Mouse (Mus musculus) liver, adult 2 months (tissue): ENCODE measurements at regions not wholly inside any gene's neighbourhood (a gene's known extent, or its start where the extent isn't known, plus 50 kb on each side); places are given as distances from the start of the nearest gene placed in this dataset.

ENCODE experiments used
- DNase-seq: peaks from one replicate; pipeline ENCODE4 v3.0.0-alpha.2; 2011; ENCODE audit warnings: low read depth, low spot score; ENCODE audit errors: extremely low read depth
- H3K27ac ChIP-seq: fragments of 200-500 bp; replicated peaks from 2 replicates; pipeline ENCODE4 v1.5.1; 2012; ENCODE audit warnings: low read depth, mild to moderate bottlenecking, control low read depth, inconsistent platforms, low read length; ENCODE audit not compliant: insufficient read depth
- H3K27me3 ChIP-seq: fragments of 200-500 bp; 2 replicates; pipeline ENCODE4 v1.6.1; 2012; ENCODE audit warnings: mild to moderate bottlenecking, moderate library complexity, low read length, inconsistent platforms; ENCODE audit not compliant: control insufficient read depth, insufficient read depth
- H3K36me3 ChIP-seq: fragments of 200-500 bp; 2 replicates; pipeline ENCODE4 v1.6.1; 2012; ENCODE audit warnings: low read length, inconsistent platforms; ENCODE audit not compliant: control insufficient read depth, insufficient read depth
- H3K4me1 ChIP-seq: fragments of 200-500 bp; 2 replicates; pipeline ENCODE4 v1.6.1; 2011; ENCODE audit warnings: low read length; ENCODE audit not compliant: control insufficient read depth, insufficient read depth
- H3K4me3 ChIP-seq: fragments of 200-500 bp; 2 replicates; pipeline ENCODE4 v1.5.1; 2011; ENCODE audit warnings: low read depth, mild to moderate bottlenecking, control low read depth, low read length, moderate library complexity; ENCODE audit not compliant: insufficient read depth
- H3K79me2 ChIP-seq: fragments of 200-500 bp; 2 replicates; pipeline ENCODE4 v1.6.1; 2012; ENCODE audit warnings: inconsistent platforms, mild to moderate bottlenecking, low read length, moderate library complexity; ENCODE audit not compliant: control insufficient read depth, insufficient read depth
- H3K9ac ChIP-seq: fragments of 200-500 bp; 2 replicates; pipeline ENCODE4 v1.6.1; 2012; ENCODE audit warnings: low read depth, mild to moderate bottlenecking, control low read depth, inconsistent platforms, low read length
- CTCF ChIP-seq: fragments of 200-500 bp; IDR thresholded peaks from 2 replicates; pipeline ENCODE4 v1.5.1; 2011; ENCODE audit warnings: low read depth, low read length, control low read depth
- POLR2A ChIP-seq: fragments of 200-500 bp; IDR thresholded peaks from 2 replicates; pipeline ENCODE4 v1.6.1; 2011; ENCODE audit warnings: low read length, control low read depth; ENCODE audit not compliant: insufficient read depth; ENCODE audit errors: extremely low read depth
- WGBS: fragments of 180-500 bp; shearing (Covaris S2); methylation state at CpG from one replicate; pipeline ENCODE4 v1.1.7; 2018; 5-methylcytosine and 5-hydroxymethylcytosine counted together

DNA sequence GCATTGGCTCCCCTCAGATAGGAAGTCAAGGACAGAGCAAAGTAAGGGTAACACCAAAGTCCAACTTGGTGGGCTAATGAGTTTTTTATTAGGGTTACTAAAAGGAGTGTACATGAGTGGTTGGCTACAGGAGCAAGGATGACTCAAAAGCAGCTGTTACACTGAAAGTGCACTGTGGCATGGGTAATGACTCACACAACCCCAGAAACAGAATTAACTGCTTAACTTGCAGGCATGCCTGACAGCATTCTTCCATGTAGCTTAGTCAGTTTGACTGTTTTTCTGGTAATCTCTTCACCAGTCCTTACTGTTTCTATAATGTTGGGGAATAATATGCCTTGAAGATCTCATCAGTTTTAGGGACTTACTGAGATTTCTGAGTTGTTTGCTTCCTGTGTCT, 435.1 kb upstream of the Cwc22 start:
- Histone ChIP-seq H3K27me3 (no peaks in the 10 kb centered on the region), H3K79me2 (no peaks in the 10 kb centered on the region), H3K36me3 (no peaks in the 10 kb centered on the region), H3K4me3 (no peak overlapping the region), H3K9ac (no peak overlapping the region), H3K27ac (no peak overlapping the region), H3K4me1 (no peaks in the 10 kb centered on the region)
- DNase-seq, result no peak
- TF ChIP-seq POLR2A, result no peak
- TF ChIP-seq CTCF, result no peak

DNA sequence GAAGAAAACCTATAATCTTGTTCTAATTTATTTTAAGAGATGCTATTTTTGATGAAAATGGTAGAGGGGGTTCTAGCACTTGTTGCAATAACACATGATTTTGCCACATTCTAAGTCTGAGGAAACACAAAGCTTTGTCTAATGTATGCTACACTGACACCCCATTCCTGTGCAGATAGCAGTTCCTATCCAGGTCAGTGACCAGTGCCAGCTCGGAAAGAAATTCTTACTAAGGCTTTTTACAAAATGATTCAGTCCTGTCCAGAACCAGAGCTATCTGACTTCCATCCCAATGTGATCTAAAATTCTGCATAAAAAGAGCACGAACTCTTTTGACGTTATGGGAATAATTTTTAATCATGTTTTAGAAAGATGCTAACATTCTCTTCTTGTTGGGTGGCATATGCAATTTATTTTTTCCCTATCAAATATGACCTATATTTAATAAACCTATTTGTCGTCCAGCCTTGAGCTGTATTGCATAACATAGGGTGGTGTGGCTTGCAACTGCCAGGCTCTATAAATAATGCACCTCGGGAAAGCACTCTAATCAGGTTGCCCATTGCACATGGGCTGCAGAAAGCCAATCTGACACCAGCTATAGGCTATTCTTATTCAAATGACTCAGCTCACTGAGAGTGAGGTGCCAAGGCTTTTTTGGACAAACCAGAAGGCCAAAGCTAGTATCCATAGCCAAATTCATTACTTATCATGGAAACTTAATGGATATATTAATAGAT, 385.7 kb upstream of the Cwc22 start:
- TF ChIP-seq POLR2A (no peak), CTCF (no peak)
- DNase-seq, result no peak
- WGBS, result 82% methylated on average over 5 of the region's 5 CpGs
- Histone ChIP-seq H3K27ac (no peak overlapping the region), H3K27me3 (no peaks in the 10 kb centered on the region), H3K4me3 (no peak overlapping the region), H3K36me3 (no peaks in the 10 kb centered on the region), H3K9ac (no peak overlapping the region), H3K79me2 (no peaks in the 10 kb centered on the region), H3K4me1 (no peaks in the 10 kb centered on the region)

DNA sequence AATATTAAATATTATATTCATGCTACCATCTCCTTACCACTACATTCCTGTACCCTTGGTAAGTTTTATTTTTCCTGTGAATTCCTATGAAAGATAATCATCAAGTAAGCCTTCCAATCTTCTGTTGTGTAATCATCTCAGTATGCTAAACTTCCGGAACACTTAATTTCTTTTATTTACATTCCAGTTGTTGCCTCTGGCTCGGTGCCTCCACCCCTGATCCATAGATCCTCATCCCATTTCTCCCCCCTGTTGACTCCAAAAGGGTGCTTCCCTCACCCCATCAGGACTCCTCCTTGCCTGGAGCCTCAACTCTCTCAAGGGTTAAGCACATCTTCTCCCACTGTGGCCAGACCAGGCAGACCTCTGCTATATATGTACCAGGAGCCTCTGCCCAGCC, 379.9 kb upstream of the Cwc22 start:
- WGBS, result 61% methylated on average over 2 of the region's 2 CpGs
- H3K4me3 ChIP-seq, result no peak overlapping the region

DNA sequence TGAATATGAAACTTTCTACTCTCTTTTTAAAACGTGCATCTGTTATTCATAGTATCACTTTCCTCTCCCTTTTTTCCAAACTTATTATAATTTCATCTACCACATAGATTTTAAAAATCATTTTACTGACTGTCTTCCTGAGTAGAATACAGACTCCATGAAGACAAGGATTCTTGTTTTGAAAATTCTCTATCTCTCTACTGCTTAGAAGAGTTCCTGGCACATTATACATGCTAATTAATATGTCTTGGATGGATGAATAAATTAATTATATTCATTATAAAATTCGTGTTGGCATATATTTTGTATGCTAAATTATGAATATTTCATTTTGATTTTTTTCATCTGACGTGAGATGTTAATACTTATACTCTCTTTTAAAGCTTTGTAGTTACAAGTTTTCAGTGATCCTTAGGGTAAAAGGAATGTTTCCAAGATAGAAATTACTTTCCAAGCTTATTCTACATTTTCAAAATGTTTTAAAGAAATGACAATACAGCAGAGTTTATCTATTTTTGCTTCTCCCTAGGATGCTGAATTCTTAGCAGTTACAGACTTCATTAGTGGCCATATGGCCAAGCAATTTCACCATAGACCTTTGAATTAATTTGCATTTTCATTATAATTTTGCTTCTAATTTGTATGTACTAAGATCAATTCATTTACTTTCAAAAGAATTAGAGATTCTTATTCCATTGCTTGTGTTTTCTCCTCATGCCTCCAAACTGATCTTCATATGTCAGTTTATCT, 376.2 kb upstream of the Cwc22 start:
- Histone ChIP-seq H3K79me2 (no peaks in the 10 kb centered on the region), H3K4me1 (no peaks in the 10 kb centered on the region), H3K4me3 (no peak overlapping the region), H3K9ac (no peak overlapping the region), H3K27ac (no peak overlapping the region), H3K36me3 (no peaks in the 10 kb centered on the region), H3K27me3 (no peaks in the 10 kb centered on the region)
- no peak for DNase-seq
- 49% methylated on average over 3 of the region's 3 CpGs for WGBS
- no peak for TF ChIP-seq POLR2A
- no peak for TF ChIP-seq CTCF

More for the DNA sequence above, 379.9 kb upstream of the Cwc22 start:
- TF ChIP-seq CTCF (no peak), POLR2A (no peak)
- no peak for DNase-seq
- H3K36me3 ChIP-seq, result no peaks in the 10 kb centered on the region
- no peaks in the 10 kb centered on the region for H3K79me2 ChIP-seq
- no peaks in the 10 kb centered on the region for H3K4me1 ChIP-seq
- H3K27me3 ChIP-seq, result no peaks in the 10 kb centered on the region
- no peak overlapping the region for H3K9ac ChIP-seq
- no peak overlapping the region for H3K27ac ChIP-seq

DNA sequence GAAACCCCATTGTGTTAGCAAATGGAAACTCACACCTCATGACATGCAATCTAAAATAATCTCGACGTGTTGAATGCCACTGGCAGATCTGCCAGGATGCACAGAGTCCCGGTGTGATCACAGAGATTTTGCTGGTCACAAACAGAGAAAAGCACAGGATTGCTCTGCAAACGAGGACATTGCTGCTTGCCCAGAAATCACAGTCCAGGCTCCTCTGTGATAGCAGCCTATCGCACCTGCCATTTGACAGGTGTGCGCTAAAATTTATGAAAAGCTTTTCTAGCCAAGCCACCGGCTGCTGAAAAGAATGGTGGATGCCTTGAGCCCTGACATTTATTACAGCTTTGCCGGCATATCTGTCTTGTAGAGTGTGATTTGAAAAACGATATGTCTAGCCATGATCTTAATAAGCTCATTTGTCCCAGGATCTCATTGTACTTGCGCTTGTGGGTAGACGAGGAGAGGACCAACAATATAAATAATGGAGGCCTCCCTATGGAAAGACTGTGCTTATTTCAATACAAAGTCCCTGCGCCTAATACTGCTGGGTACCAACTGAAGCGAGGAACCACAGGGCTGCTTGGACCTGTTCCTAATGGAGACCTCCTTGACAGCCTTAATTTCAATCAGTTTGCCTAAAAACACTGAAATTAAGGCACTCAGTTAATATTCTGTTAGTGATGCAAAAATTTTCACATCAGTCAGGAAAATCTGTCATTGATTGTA, 365.8 kb upstream of the Cwc22 start:
- Histone ChIP-seq H3K27me3 (no peaks in the 10 kb centered on the region), H3K36me3 (no peaks in the 10 kb centered on the region), H3K79me2 (no peaks in the 10 kb centered on the region), H3K4me1 (no peaks in the 10 kb centered on the region), H3K27ac (no peak overlapping the region), H3K4me3 (no peak overlapping the region), H3K9ac (no peak overlapping the region)
- WGBS, result 82% methylated on average over 13 of the region's 13 CpGs
- DNase-seq, result no peak
- no peak for TF ChIP-seq CTCF
- no peak for TF ChIP-seq POLR2A

DNA sequence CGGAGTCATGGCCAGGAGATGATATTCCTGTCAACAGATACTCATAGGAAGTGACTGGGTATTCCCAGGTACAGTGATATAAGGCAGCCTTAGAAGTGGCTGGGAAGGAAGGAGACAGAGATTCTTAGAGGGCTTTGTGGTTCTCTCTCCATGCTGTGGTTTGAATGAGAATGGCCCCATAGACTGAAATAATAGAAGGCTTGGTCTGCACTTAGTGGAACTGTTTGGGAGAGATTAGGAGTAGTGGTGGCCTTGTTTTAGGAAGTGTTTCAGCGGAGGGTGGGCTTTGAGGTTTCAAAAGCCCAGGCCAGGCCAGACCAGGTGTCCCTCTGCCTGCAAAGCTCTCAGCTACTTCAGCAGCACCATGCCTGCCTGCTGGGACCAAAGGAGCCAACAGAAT, 363.2 kb upstream of the Cwc22 start:
- no peak overlapping the region for H3K4me3 ChIP-seq
- no peak for DNase-seq
- WGBS, result 71% methylated on average over 2 of the region's 2 CpGs

More for the DNA sequence above, 363.2 kb upstream of the Cwc22 start:
- H3K36me3 ChIP-seq, result no peaks in the 10 kb centered on the region
- no peaks in the 10 kb centered on the region for H3K79me2 ChIP-seq
- no peaks in the 10 kb centered on the region for H3K4me1 ChIP-seq
- H3K27ac ChIP-seq, result no peak overlapping the region
- no peak overlapping the region for H3K9ac ChIP-seq
- TF ChIP-seq POLR2A, result no peak
- no peak for TF ChIP-seq CTCF
- no peaks in the 10 kb centered on the region for H3K27me3 ChIP-seq
